Mouse (Mus musculus) heart, embryonic 10.5 days (tissue): ENCODE results near the gene Inf2. TPM values are rescaled to one million over a fixed set of nuclear protein-coding genes. Genes with fewer than 3 reads are reported as not detected.

Source experiments
- DNase-seq: peaks from one replicate; pipeline ENCODE4 v3.0.0-alpha.2; 2017; ENCODE audit warnings: low spot score
- H3K27ac ChIP-seq: fragments of 300-500 bp; sonication (generic); 2 replicates; pipeline ENCODE4 v1.5.1; 2016; ENCODE audit warnings: mild to moderate bottlenecking
- H3K27me3 ChIP-seq: fragments of 300-500 bp; sonication (generic); 2 replicates; pipeline ENCODE4 v1.6.1; 2016; ENCODE audit warnings: mild to moderate bottlenecking; ENCODE audit not compliant: poor library complexity, insufficient read depth, severe bottlenecking
- H3K36me3 ChIP-seq: fragments of 300-500 bp; sonication (generic); 2 replicates; pipeline ENCODE4 v1.6.1; 2016; ENCODE audit warnings: mild to moderate bottlenecking, moderate library complexity
- H3K4me1 ChIP-seq: fragments of 300-500 bp; sonication (generic); 2 replicates; pipeline ENCODE4 v1.6.1; 2016; ENCODE audit warnings: mild to moderate bottlenecking
- H3K4me3 ChIP-seq: fragments of 300-500 bp; sonication (generic); 2 replicates; pipeline ENCODE4 v1.5.1; 2016; ENCODE audit warnings: mild to moderate bottlenecking, moderate library complexity
- H3K9me3 ChIP-seq: fragments of 300-500 bp; sonication (generic); 2 replicates; pipeline ENCODE4 v1.6.1; 2016; ENCODE audit warnings: mild to moderate bottlenecking, moderate library complexity
- WGBS: fragments of 180-500 bp; shearing (Covaris S2); methylation state at CpG from one replicate; pipeline ENCODE4 v1.1.7; 2016; 5-methylcytosine and 5-hydroxymethylcytosine counted together
- polyA plus RNA-seq: library from polyadenylated mRNA; unstranded; fragments of >200 nt; fragmentation: Nextera tagmentation; extraction: Ambion mirVana; gene quantifications from 2 replicates; pipeline ENCODE4 v1.2.1, GENCODE M21; 2016

Gene Inf2
- polyA plus RNA-seq, 1 experiment from 2014 or later, result 5.6 TPM

DNA sequence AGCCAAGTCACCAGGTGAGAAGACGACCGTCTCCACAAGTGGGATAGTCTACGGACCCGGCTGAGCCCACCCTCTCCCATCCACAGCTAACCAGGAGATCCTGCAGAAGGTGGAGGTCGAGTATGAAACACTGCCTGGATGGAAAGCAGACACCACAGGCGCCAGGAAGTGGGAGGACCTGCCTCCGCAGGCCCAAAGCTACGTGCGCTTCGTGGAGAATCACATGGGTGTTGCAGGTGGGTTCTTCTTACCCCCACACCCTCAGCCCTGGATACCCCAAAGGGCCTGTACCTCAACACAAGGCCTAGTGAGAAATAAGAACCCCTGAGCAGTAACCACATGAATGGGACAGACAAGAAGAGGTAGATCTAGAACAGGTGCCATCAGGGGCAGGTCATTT, 50.9 kb downstream of the Inf2 start:
- peaks cover 40% of the 10 kb centered on the region for H3K36me3 ChIP-seq
- peaks cover 4% of the 10 kb centered on the region; the same call in 1 of the 2 replicates for H3K4me1 ChIP-seq
- no peak overlapping the region for H3K4me3 ChIP-seq
- H3K27me3 ChIP-seq, result no peaks in the 10 kb centered on the region
- WGBS, result 85% methylated on average over 10 of the region's 10 CpGs
- DNase-seq, result no peak
- no peaks in the 10 kb centered on the region for H3K9me3 ChIP-seq
- no peak overlapping the region for H3K27ac ChIP-seq

GRCm38 (mm10) chr12:112643126-112643525, 54.5 kb downstream of the Inf2 start:
- no peak overlapping the region for H3K4me3 ChIP-seq
- DNase-seq, result no peak
- WGBS, result 88% methylated on average over 6 of the region's 6 CpGs
- H3K4me1 ChIP-seq, result peaks cover 22% of the 10 kb centered on the region
- H3K36me3 ChIP-seq, result peaks cover 32% of the 10 kb centered on the region
- no peaks in the 10 kb centered on the region for H3K27me3 ChIP-seq
- no peaks in the 10 kb centered on the region for H3K9me3 ChIP-seq
- no peak overlapping the region for H3K27ac ChIP-seq

GRCm38 (mm10) chr12:112644180-112644854, 55.7 kb downstream of the Inf2 start, which contains the start of gene Siva1:
Gene Siva1, plus strand, starts transcription at chr12:112644679.
- WGBS, result 2% methylated on average over 46 of the region's 46 CpGs
- peak; percentile 100 for DNase-seq
- no peaks in the 10 kb centered on the region for H3K9me3 ChIP-seq
- peaks cover 22% of the 10 kb centered on the region for H3K4me1 ChIP-seq
- H3K4me3 ChIP-seq, result peak within 1 kb of the TSS; percentile 89
- H3K27ac ChIP-seq, result peak within 1 kb of the TSS; percentile 93
- H3K36me3 ChIP-seq, result peaks cover 35% of the 10 kb centered on the region
- no peaks in the 10 kb centered on the region for H3K27me3 ChIP-seq

DNA sequence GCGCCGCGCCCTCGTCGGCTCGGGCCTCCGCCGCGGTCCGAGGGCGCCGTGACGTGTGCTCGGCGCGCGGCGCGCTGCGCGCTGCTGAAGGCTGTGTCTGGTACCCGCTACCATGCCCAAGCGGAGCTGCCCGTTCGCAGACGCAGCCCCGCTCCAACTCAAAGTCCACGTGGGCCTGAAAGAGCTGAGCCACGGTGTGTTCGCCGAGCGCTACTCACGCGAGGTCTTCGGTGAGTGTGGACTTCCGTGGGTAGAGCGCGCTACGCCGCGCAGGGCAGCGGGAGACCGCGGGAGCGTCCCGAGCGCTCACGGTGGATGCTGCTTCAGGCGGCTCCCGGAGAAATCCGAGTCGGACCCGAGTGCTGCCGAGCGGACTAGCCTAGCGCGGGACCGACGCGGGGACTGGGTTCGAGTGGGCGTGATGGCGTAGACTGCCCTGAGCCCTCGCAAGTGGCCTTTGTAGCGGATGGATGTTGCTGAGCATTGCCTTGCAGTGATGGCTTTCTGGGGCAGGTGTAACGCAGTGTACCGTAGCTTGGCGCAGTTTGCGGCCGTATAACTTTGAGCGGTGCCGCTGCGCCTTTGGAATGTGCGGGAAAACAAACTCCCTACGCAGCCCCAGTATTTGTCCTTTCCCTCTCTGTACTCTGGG, 56.4 kb downstream of the Inf2 start:
- Histone ChIP-seq H3K36me3 (peaks cover 35% of the 10 kb centered on the region), H3K4me1 (peaks cover 18% of the 10 kb centered on the region), H3K27ac (peak overlapping the region; percentile 93), H3K27me3 (no peaks in the 10 kb centered on the region), H3K4me3 (peak overlapping the region; percentile 89), H3K9me3 (no peaks in the 10 kb centered on the region)
- WGBS, result under 1% methylated on average over 75 of the region's 75 CpGs
- peak; percentile 81 for DNase-seq

DNA sequence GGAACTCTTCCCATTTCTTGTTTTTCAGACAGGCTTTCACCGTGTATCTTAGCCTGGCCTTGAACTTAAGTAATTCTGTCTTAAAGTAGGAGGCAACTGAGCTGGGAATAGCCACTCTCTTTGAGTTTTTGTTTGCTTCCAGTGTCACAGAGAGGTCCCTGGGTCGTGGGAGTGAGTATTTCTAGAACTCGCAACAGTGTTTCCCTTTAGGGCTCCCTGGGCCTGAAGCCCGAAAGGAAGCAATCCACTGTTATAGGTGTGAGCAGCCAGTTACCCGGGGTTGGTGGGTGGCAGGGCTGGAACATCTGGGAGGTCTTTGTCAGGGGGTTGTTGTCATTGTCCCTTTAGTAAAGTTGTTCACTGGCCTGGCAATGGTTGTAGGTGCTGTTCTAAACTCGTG, 57.6 kb downstream of the Inf2 start:
- H3K4me3 ChIP-seq, result peak overlapping the region; percentile 89
- H3K36me3 ChIP-seq, result peaks cover 41% of the 10 kb centered on the region
- no peaks in the 10 kb centered on the region for H3K9me3 ChIP-seq
- no peak overlapping the region for H3K27ac ChIP-seq
- DNase-seq, result no peak
- no peaks in the 10 kb centered on the region for H3K27me3 ChIP-seq
- WGBS, result 64% methylated on average over 6 of the region's 6 CpGs
- peaks cover 18% of the 10 kb centered on the region for H3K4me1 ChIP-seq

- no peak for DNase-seq
- WGBS, result 93% methylated on average over 5 of the region's 5 CpGs
- no peaks in the 10 kb centered on the region for H3K27me3 ChIP-seq
- H3K4me1 ChIP-seq, result peaks cover 20% of the 10 kb centered on the region
- no peaks in the 10 kb centered on the region for H3K9me3 ChIP-seq
- H3K4me3 ChIP-seq, result no peak overlapping the region
- peaks cover 59% of the 10 kb centered on the region for H3K36me3 ChIP-seq
- no peak overlapping the region for H3K27ac ChIP-seq
These were observed 59.5 kb downstream of the Inf2 start for GRCm38 (mm10) chr12:112648081-112648480.

DNA sequence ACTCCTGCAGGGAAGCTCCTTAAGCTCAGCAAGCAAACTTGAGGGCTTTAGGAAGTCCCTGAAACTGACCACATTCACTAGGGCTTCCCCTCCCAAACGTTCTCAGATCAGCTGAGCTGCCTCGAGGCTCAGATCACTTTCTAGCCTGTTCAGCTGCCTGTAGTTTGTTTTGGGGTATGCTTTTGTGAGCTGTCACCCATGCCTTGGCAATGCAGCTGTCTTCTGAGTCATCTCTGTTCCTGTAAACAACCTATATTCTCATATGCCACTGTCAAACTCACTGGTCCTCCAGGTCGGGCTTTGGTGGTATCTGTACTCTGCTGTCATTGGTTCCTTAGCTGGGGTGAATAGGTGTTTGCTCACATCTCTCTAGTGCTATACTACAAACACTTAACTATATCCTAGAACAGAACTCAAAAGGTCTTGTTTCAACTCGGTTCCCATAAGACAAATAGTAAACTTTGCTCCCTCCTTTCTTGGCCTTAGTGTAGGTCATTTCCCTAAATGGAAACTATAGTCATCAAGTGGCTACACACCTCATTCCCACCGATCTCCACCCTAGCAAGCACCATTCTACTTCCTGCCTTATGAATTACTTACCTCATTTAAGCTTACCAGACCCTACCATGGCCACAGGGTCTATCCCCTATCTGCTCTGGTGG, 63.3 kb downstream of the Inf2 start:
- H3K36me3 ChIP-seq, result peaks cover 95% of the 10 kb centered on the region
- no peak for DNase-seq
- 81% methylated on average over 5 of the region's 5 CpGs for WGBS
- H3K4me1 ChIP-seq, result peaks cover 31% of the 10 kb centered on the region
- H3K4me3 ChIP-seq, result no peak overlapping the region
- H3K27ac ChIP-seq, result no peak overlapping the region
- no peaks in the 10 kb centered on the region for H3K27me3 ChIP-seq
- no peaks in the 10 kb centered on the region for H3K9me3 ChIP-seq

DNA sequence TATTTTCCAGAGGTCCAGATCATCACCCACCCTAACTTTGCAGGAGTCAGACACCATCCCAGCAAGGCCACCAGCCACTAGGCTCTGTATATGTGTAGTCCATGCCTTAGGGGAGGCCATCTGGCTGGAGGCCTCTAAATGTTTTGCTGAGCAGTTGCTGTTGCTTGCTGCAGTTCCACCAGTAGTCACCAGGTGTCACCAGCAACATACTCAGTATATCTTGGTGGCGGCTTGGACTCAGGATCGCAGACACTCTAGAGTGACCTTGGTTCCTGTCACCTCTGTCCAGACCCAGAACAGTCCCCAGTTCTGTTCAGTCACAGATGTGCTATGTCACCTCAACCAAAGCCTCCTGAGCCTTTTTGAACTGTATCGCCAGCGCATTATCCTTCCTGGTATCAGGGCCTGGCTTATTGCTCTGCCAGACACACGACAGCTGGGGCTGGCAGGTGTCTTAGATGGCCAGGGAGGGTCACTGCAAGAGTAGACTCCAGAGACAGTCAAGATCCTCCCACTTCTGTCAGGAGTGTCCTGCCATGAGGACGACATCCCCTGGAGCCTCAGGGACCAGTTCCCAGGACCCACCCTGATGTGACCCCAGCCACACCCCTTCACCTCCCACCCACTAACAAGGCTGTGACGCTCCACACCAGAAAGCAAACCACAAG, 64.7 kb downstream of the Inf2 start:
- H3K9me3 ChIP-seq, result no peaks in the 10 kb centered on the region
- peak; percentile 91 for DNase-seq
- peak overlapping the region; percentile 68; the same call in 1 of the 2 replicates for H3K27ac ChIP-seq
- WGBS, result 41% methylated on average over 7 of the region's 7 CpGs
- no peak overlapping the region for H3K4me3 ChIP-seq
- H3K27me3 ChIP-seq, result no peaks in the 10 kb centered on the region
- H3K4me1 ChIP-seq, result peaks cover 31% of the 10 kb centered on the region
- H3K36me3 ChIP-seq, result peaks cover 97% of the 10 kb centered on the region

GRCm38 (mm10) chr12:112654076-112654475, 65.5 kb downstream of the Inf2 start:
- H3K27ac ChIP-seq, result peak overlapping the region; percentile 53; the same call in 1 of the 2 replicates
- no peak overlapping the region for H3K4me3 ChIP-seq
- WGBS, result 92% methylated on average over 5 of the region's 5 CpGs

DNA sequence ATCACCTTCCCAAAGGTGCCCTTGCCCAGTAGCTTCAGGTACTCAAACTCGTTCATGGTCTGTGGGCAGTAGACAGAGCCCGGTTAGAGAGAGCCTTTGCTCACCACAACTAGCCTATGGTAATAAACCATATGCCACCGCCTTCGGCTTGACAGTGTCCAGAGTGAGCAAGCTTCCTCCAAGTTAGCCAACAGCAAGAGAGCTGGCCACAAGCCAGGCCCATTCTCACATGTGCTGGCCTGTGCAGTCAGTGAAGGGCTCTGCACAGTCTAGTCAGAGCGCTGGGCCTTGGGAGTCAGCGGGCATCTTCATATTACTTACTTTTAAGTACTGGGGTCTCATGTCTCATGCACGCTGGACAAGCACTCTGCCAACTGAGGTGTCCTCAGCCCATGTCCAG, 70.0 kb downstream of the Inf2 start:
- H3K36me3 ChIP-seq, result peaks cover 100% of the 10 kb centered on the region
- H3K9me3 ChIP-seq, result no peaks in the 10 kb centered on the region
- H3K4me3 ChIP-seq, result no peak overlapping the region
- 94% methylated on average over 7 of the region's 7 CpGs for WGBS
- H3K4me1 ChIP-seq, result peaks cover 61% of the 10 kb centered on the region
- no peak for DNase-seq
- H3K27ac ChIP-seq, result no peak overlapping the region
- no peaks in the 10 kb centered on the region for H3K27me3 ChIP-seq

More at GRCm38 (mm10) chr12:112654076-112654475, 65.5 kb downstream of the Inf2 start:
- no peaks in the 10 kb centered on the region for H3K9me3 ChIP-seq
- no peaks in the 10 kb centered on the region for H3K27me3 ChIP-seq
- peaks cover 31% of the 10 kb centered on the region for H3K4me1 ChIP-seq
- peaks cover 97% of the 10 kb centered on the region for H3K36me3 ChIP-seq
- DNase-seq, result no peak

- no peak for DNase-seq
- Histone ChIP-seq H3K9me3 (no peaks in the 10 kb centered on the region), H3K27ac (no peak overlapping the region), H3K4me3 (no peak overlapping the region), H3K36me3 (peaks cover 100% of the 10 kb centered on the region), H3K4me1 (peaks cover 61% of the 10 kb centered on the region), H3K27me3 (no peaks in the 10 kb centered on the region)
- WGBS, result 80% methylated on average over 6 of the region's 6 CpGs
These were observed 70.5 kb downstream of the Inf2 start for GRCm38 (mm10) chr12:112659109-112659508.

DNA sequence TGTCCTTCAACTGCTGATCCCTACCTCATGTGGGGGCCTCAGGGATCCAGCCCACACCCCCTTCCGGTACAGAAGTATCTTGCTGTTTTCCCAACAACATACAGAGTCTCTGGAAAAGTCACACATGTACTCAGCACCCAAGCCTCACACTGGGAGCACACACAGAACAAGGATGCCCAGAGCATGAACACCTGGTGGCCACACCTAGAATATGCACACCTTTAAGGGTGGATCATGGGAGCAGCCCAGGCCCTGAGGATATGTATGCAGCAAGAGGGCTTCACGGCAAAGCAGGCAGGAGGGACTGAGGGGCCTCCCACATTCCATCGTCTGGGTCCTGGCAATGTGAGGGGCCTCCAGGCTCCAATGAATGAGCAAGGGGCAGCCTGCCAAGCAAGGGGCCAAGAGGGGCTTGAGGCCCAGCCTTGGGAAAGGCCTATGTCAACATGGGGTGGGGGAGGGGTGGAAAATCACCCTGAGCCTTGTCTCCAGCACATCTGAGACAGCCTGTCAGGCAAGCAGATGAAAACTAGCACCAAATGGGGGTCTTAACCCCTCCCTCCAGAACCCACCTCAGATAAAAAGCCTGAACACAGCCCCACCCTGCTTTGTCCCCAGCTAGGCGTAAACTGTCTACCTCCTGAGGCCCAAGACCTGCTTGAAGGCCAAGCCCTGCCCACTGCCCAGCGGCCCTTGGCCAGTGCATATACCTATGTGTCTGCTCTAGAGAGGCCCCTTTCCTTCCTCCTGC, 72.2 kb downstream of the Inf2 start:
- Histone ChIP-seq H3K4me3 (peak overlapping the region; percentile 37), H3K36me3 (peaks cover 99% of the 10 kb centered on the region), H3K4me1 (peaks cover 62% of the 10 kb centered on the region), H3K27me3 (no peaks in the 10 kb centered on the region), H3K27ac (peak overlapping the region; percentile 79), H3K9me3 (no peaks in the 10 kb centered on the region)
- 31% methylated on average over 5 of the region's 5 CpGs for WGBS
- peak; percentile 91 for DNase-seq
